Mouse (Mus musculus) megakaryocyte progenitor cell, adult 5-6 weeks (primary cell): ENCODE results near the gene Gm8127. TPM values are rescaled to one million over a fixed set of nuclear protein-coding genes. Genes with fewer than 3 reads are reported as not detected.

Experiments used
- total RNA-seq, 2 experiments: library from RNA; stranded (forward) in 1 of 2; stranded (reverse) in 1 of 2; fragments of 157-497, 149-512 nt in 1 of 2; fragments of 200-1000 nt in 1 of 2; gene quantifications; 2 replicates each; pipeline versions ENCODE4 v1.2.3 to v1.2.4; 2015 to 2017

Gm8127 gene
- total RNA-seq, 2 experiments from 2014 or later = not detected

Other genes with a start within 250 kb of the Gm8127 start
- gene Gm8094, start 217.2 kb downstream of the Gm8127 start, total RNA-seq (2015) = not detected in 2 replicates
- not detected in 2 replicates for gene Gm8094, start 217.2 kb downstream of the Gm8127 start, total RNA-seq (2017)
- gene Gm8104, start 193.2 kb downstream of the Gm8127 start, total RNA-seq (2015) = not detected in 2 replicates
- not detected in 2 replicates for gene Gm8104, start 193.2 kb downstream of the Gm8127 start, total RNA-seq (2017)
- not detected in 2 replicates for gene Gm7233, start 114.0 kb downstream of the Gm8127 start, total RNA-seq (2015)
- not detected in 2 replicates for gene Gm7233, start 114.0 kb downstream of the Gm8127 start, total RNA-seq (2017)
- not detected in 2 replicates for gene Gm8122, start 58.5 kb downstream of the Gm8127 start, total RNA-seq (2015)
- not detected in 2 replicates for gene Gm8122, start 58.5 kb downstream of the Gm8127 start, total RNA-seq (2017)
- gene Gm8126, start 35.2 kb downstream of the Gm8127 start, total RNA-seq (2015) = not detected in 2 replicates
- gene Gm8126, start 35.2 kb downstream of the Gm8127 start, total RNA-seq (2017) = not detected in 2 replicates
- not detected in 2 replicates for gene Gm9732, start 18.8 kb downstream of the Gm8127 start, total RNA-seq (2015)
- not detected in 2 replicates for gene Gm9732, start 18.8 kb downstream of the Gm8127 start, total RNA-seq (2017)
- not detected in 2 replicates for gene 1700001F09Rik, start 54.0 kb upstream of the Gm8127 start, total RNA-seq (2015)
- not detected in 2 replicates for gene 1700001F09Rik, start 54.0 kb upstream of the Gm8127 start, total RNA-seq (2017)
- not detected in 2 replicates for gene Gm8138, start 122.5 kb upstream of the Gm8127 start, total RNA-seq (2015)
- not detected in 2 replicates for gene Gm8138, start 122.5 kb upstream of the Gm8127 start, total RNA-seq (2017)
- not detected in 2 replicates for gene Gm5799, start 249.7 kb upstream of the Gm8127 start, total RNA-seq (2015)
- not detected in 2 replicates for gene Gm5799, start 249.7 kb upstream of the Gm8127 start, total RNA-seq (2017)